Mouse (Mus musculus): ENCODE results near the gene Mcm3ap. TPM values are rescaled to one million over a fixed set of nuclear protein-coding genes. Genes with fewer than 3 reads are reported as not detected.

The Mcm3ap gene
- polyA plus RNA-seq, 1 experiment from 2014 or later, result 18.0 TPM

- Histone ChIP-seq H3K9me3 (replicated peaks) (no peaks in the 10 kb centered on the region), H3K36me3 (replicated peaks) (peaks cover 90% of the 10 kb centered on the region), H3K9ac (no peak overlapping the region), H3K4me3 (replicated peaks) (no peak overlapping the region), H3K27me3 (no peaks in the 10 kb centered on the region), H3K4me2 (no peak overlapping the region), H3K27ac (replicated peaks) (no peak overlapping the region), H3K4me1 (replicated peaks) (no peaks in the 10 kb centered on the region)
- WGBS (ENCODE audit: insufficient replicate concordance), result 26% methylated on average over 10 of the region's 10 CpGs
- ATAC-seq (ENCODE audit: insufficient read depth), result no peak
Measured at GRCm38 (mm10) chr10:76542636-76543375, 74.1 kb downstream of the Mcm3ap start.

GRCm38 (mm10) chr10:76546566-76546965 is 77.8 kb downstream of the Mcm3ap start:
- peaks cover 90% of the 10 kb centered on the region for H3K36me3 ChIP-seq (replicated peaks)

GRCm38 (mm10) chr10:76548218-76548617 is 79.5 kb downstream of the Mcm3ap start:
- Histone ChIP-seq H3K9me3 (replicated peaks) (no peaks in the 10 kb centered on the region), H3K27me3 (no peaks in the 10 kb centered on the region), H3K9ac (no peak overlapping the region), H3K27ac (replicated peaks) (no peak overlapping the region), H3K4me3 (replicated peaks) (no peak overlapping the region), H3K4me2 (no peak overlapping the region), H3K36me3 (replicated peaks) (peaks cover 90% of the 10 kb centered on the region), H3K4me1 (replicated peaks) (no peaks in the 10 kb centered on the region)
- 79% methylated on average over 8 of the region's 8 CpGs for WGBS (ENCODE audit: insufficient replicate concordance)
- no peak for ATAC-seq (ENCODE audit: insufficient read depth)

More at GRCm38 (mm10) chr10:76546566-76546965, 77.8 kb downstream of the Mcm3ap start:
- H3K27me3 ChIP-seq, result no peaks in the 10 kb centered on the region
- 85% methylated on average over 8 of the region's 8 CpGs for WGBS (ENCODE audit: insufficient replicate concordance)
- H3K9me3 ChIP-seq (replicated peaks), result no peaks in the 10 kb centered on the region
- no peaks in the 10 kb centered on the region for H3K4me1 ChIP-seq (replicated peaks)
- H3K4me2 ChIP-seq, result no peak overlapping the region
- no peak for ATAC-seq (ENCODE audit: insufficient read depth)
- no peak overlapping the region for H3K9ac ChIP-seq
- H3K4me3 ChIP-seq (replicated peaks), result no peak overlapping the region
- no peak overlapping the region for H3K27ac ChIP-seq (replicated peaks)

GRCm38 (mm10) chr10:76550458-76550857 is 81.7 kb downstream of the Mcm3ap start:
- Histone ChIP-seq H3K9me3 (replicated peaks) (no peaks in the 10 kb centered on the region), H3K9ac (no peak overlapping the region), H3K36me3 (replicated peaks) (peaks cover 81% of the 10 kb centered on the region), H3K4me1 (replicated peaks) (no peaks in the 10 kb centered on the region), H3K4me3 (replicated peaks) (no peak overlapping the region), H3K27me3 (no peaks in the 10 kb centered on the region), H3K27ac (replicated peaks) (no peak overlapping the region), H3K4me2 (no peak overlapping the region)
- 72% methylated on average over 5 of the region's 5 CpGs for WGBS (ENCODE audit: insufficient replicate concordance)
- no peak for ATAC-seq (ENCODE audit: insufficient read depth)

- H3K4me2 ChIP-seq, result no peak overlapping the region
- H3K9me3 ChIP-seq (replicated peaks), result no peaks in the 10 kb centered on the region
- H3K4me3 ChIP-seq (replicated peaks), result no peak overlapping the region
- H3K4me1 ChIP-seq (replicated peaks), result no peaks in the 10 kb centered on the region
- peaks cover 70% of the 10 kb centered on the region for H3K36me3 ChIP-seq (replicated peaks)
- no peak for ATAC-seq (ENCODE audit: insufficient read depth)
- H3K27me3 ChIP-seq, result no peaks in the 10 kb centered on the region
- H3K27ac ChIP-seq (replicated peaks), result no peak overlapping the region
- 84% methylated on average over 3 of the region's 3 CpGs for WGBS (ENCODE audit: insufficient replicate concordance)
- H3K9ac ChIP-seq, result no peak overlapping the region
Measured at GRCm38 (mm10) chr10:76551556-76551955, 82.8 kb downstream of the Mcm3ap start.

- no peaks in the 10 kb centered on the region for H3K27me3 ChIP-seq
- no peaks in the 10 kb centered on the region for H3K4me1 ChIP-seq (replicated peaks)
- H3K36me3 ChIP-seq (replicated peaks), result peaks cover 54% of the 10 kb centered on the region
- no peak overlapping the region for H3K9ac ChIP-seq
- no peak overlapping the region for H3K4me2 ChIP-seq
- WGBS (ENCODE audit: insufficient replicate concordance), result 78% methylated on average over 5 of the region's 5 CpGs
- ATAC-seq (ENCODE audit: insufficient read depth), result no peak
- no peaks in the 10 kb centered on the region for H3K9me3 ChIP-seq (replicated peaks)
- no peak overlapping the region for H3K4me3 ChIP-seq (replicated peaks)
- no peak overlapping the region for H3K27ac ChIP-seq (replicated peaks)
Measured at GRCm38 (mm10) chr10:76554061-76554460, 85.3 kb downstream of the Mcm3ap start.

GRCm38 (mm10) chr10:76561972-76562371 is 93.2 kb downstream of the Mcm3ap start, which contains the start of gene Spatc1l:
Gene Spatc1l (plus strand): TSS chr10:76562272.
- H3K4me1 ChIP-seq (replicated peaks), result no peaks in the 10 kb centered on the region
- WGBS (ENCODE audit: insufficient replicate concordance), result 71% methylated on average over 10 of the region's 10 CpGs
- H3K27me3 ChIP-seq, result no peaks in the 10 kb centered on the region
- no peaks in the 10 kb centered on the region for H3K36me3 ChIP-seq (replicated peaks)
- no peak within 1 kb of the TSS for H3K9ac ChIP-seq
- H3K9me3 ChIP-seq (replicated peaks), result no peaks in the 10 kb centered on the region
- no peak within 1 kb of the TSS for H3K4me2 ChIP-seq
- no peak for ATAC-seq (ENCODE audit: insufficient read depth)
- H3K27ac ChIP-seq (replicated peaks), result no peak within 1 kb of the TSS
- no peak within 1 kb of the TSS for H3K4me3 ChIP-seq (replicated peaks)

Other genes starting within 250 kb of the Mcm3ap start
- gene Prmt2, start 231.1 kb upstream of the Mcm3ap start, polyA plus RNA-seq (2015; fragmentation: Nextera tagmentation; extraction: Ambion mirVana), result 5.7 and 5.9 TPM in 2 replicates
- gene S100b, start 215.1 kb upstream of the Mcm3ap start, polyA plus RNA-seq (2015; fragmentation: Nextera tagmentation; extraction: Ambion mirVana), result 0.08 and 0.12 TPM in 2 replicates
- gene Dip2a, start 123.6 kb upstream of the Mcm3ap start, polyA plus RNA-seq (2015; fragmentation: Nextera tagmentation; extraction: Ambion mirVana), result 1.2 and 1.8 TPM in 2 replicates
- not detected in 2 replicates for gene AC141477.1, start 28.5 kb upstream of the Mcm3ap start, polyA plus RNA-seq (2015; fragmentation: Nextera tagmentation; extraction: Ambion mirVana)
- gene Pcnt, start 26.1 kb upstream of the Mcm3ap start, polyA plus RNA-seq (2015; fragmentation: Nextera tagmentation; extraction: Ambion mirVana), result 8.0 and 8.6 TPM in 2 replicates
- gene 2610028H24Rik, start 19.8 kb upstream of the Mcm3ap start, polyA plus RNA-seq (2015; fragmentation: Nextera tagmentation; extraction: Ambion mirVana), result not detected in 2 replicates
- 2.6 and 2.7 TPM in 2 replicates for gene Ybey, start 187 bp downstream of the Mcm3ap start, polyA plus RNA-seq (2015; fragmentation: Nextera tagmentation; extraction: Ambion mirVana)
- gene Lss, start 62.7 kb downstream of the Mcm3ap start, polyA plus RNA-seq (2015; fragmentation: Nextera tagmentation; extraction: Ambion mirVana), result 68.0 and 71.8 TPM in 2 replicates
- gene Spatc1l, start 93.3 kb downstream of the Mcm3ap start, polyA plus RNA-seq (2015; fragmentation: Nextera tagmentation; extraction: Ambion mirVana), result not detected in 2 replicates
- 41.2 and 55.5 TPM in 2 replicates for gene Ftcd, start 106.7 kb downstream of the Mcm3ap start, polyA plus RNA-seq (2015; fragmentation: Nextera tagmentation; extraction: Ambion mirVana)
- 9.8 and 10.6 TPM in 2 replicates for gene Col6a2, start 154.7 kb downstream of the Mcm3ap start, polyA plus RNA-seq (2015; fragmentation: Nextera tagmentation; extraction: Ambion mirVana)

Measured in liver, embryonic 15.5 days (tissue).